11 mouse cellular contexts compared by ENCODE assay signal in genomic region chr3:129614216-129614615, GRCm38 (mm10).
DNase-seq lines count a peak whose midpoint lies in the region; ATAC-seq and TF ChIP-seq lines count a peak whose summit lies in the region.
"Had no signal": no experiment of that assay in that cellular context is flagged by ENCODE, and none has a peak within 500 bp of the region (broad histone marks: within the 10 kb centered on the region; RNA-seq: fewer than 3 reads in every experiment).

No protein-coding gene starts in this region.

- no peaks in the 10 kb centered on the region; the same call in 1 of the 2 replicates for H3K4me1 ChIP-seq in intestine, postnatal 0 days (replicated peaks; ENCODE audit: control insufficient read depth, insufficient read depth, low read length)
- peaks cover 10% of the 10 kb centered on the region for H3K4me1 ChIP-seq in liver, embryonic 12.5 days
- H3K4me1 ChIP-seq in midbrain, embryonic 14.5 days (ENCODE audit: control insufficient read depth, insufficient read depth, low read length): no peaks in the 10 kb centered on the region
- H3K4me1 ChIP-seq in hindbrain, embryonic 13.5 days (replicated peaks): peaks cover 18% of the 10 kb centered on the region

- peak; percentile 35 for DNase-seq in gastrocnemius, postnatal 10 days
- no peak for DNase-seq in gastrocnemius, adult 18-20 months (ENCODE audit: low spot score)
- peak; percentile 20 for DNase-seq in Patski (ENCODE audit: low read depth, low spot score)
- DNase-seq in midbrain, embryonic 14.5 days: no peak
- DNase-seq in layer of hippocampus, adult 18-20 months (ENCODE audit: low spot score in 2 of 2): no peak
- DNase-seq: right cerebral cortex, adult 18-20 months had no signal

- no peak overlapping the region for H3K4me3 ChIP-seq in intestine, postnatal 0 days (ENCODE audit: low read depth, low read length)
- H3K4me3 ChIP-seq in liver, embryonic 12.5 days: no peak overlapping the region
- no peak overlapping the region for H3K4me3 ChIP-seq in midbrain, embryonic 14.5 days (replicated peaks; ENCODE audit: low read depth, low read length)
- H3K4me3 ChIP-seq in hindbrain, embryonic 13.5 days: no peak overlapping the region
- H3K4me3 ChIP-seq: embryonic facial prominence, embryonic 15.5 days; limb, embryonic 13.5 days had no signal

- H3K9me3 ChIP-seq in intestine, postnatal 0 days (ENCODE audit: control insufficient read depth): no peaks in the 10 kb centered on the region
- H3K9me3 ChIP-seq in liver, embryonic 12.5 days (replicated peaks): no peaks in the 10 kb centered on the region
- H3K9me3 ChIP-seq in midbrain, embryonic 14.5 days (ENCODE audit: control insufficient read depth, low read length): no peaks in the 10 kb centered on the region
- no peaks in the 10 kb centered on the region for H3K9me3 ChIP-seq in hindbrain, embryonic 13.5 days
- H3K9me3 ChIP-seq: embryonic facial prominence, embryonic 15.5 days; limb, embryonic 13.5 days had no signal

- WGBS in intestine, postnatal 0 days: 65% methylated on average over 2 of the region's 2 CpGs
- 69% methylated on average over 2 of the region's 2 CpGs for whole genome bisulfite sequencing in liver, embryonic 12.5 days (ENCODE audit: insufficient replicate concordance)
- WGBS in midbrain, embryonic 14.5 days: 86% methylated on average over 2 of the region's 2 CpGs
- WGBS in hindbrain, embryonic 13.5 days: 73% methylated on average over 2 of the region's 2 CpGs

- H3K4me2 ChIP-seq in intestine, postnatal 0 days (replicated peaks; ENCODE audit: low read depth): no peak overlapping the region
- no peak overlapping the region for H3K4me2 ChIP-seq in liver, embryonic 12.5 days
- no peak overlapping the region for H3K4me2 ChIP-seq in midbrain, embryonic 14.5 days (ENCODE audit: low read length)
- H3K4me2 ChIP-seq in hindbrain, embryonic 13.5 days: no peak overlapping the region
- H3K4me2 ChIP-seq: embryonic facial prominence, embryonic 15.5 days; limb, embryonic 13.5 days had no signal

- CTCF ChIA-PET in Patski (lab: Charles Lee): no interaction called here

- H3K27ac ChIP-seq in intestine, postnatal 0 days (ENCODE audit: low read depth, low read length): no peak overlapping the region
- H3K27ac ChIP-seq in liver, embryonic 12.5 days: no peak overlapping the region
- no peak overlapping the region for H3K27ac ChIP-seq in midbrain, embryonic 14.5 days (replicated peaks; ENCODE audit: low read depth, low read length)
- no peak overlapping the region for H3K27ac ChIP-seq in hindbrain, embryonic 13.5 days
- H3K27ac ChIP-seq: embryonic facial prominence, embryonic 15.5 days; limb, embryonic 13.5 days had no signal

- POLR2A ChIA-PET in Patski (lab: Charles Lee): no interaction called here

- ATAC-seq in Patski: peak; percentile 53
- ATAC-seq in intestine, postnatal 0 days: peak; percentile 60
- ATAC-seq in liver, embryonic 12.5 days: peak; percentile 35; the same call in 1 of the 2 replicates
- no peak for ATAC-seq in midbrain, embryonic 14.5 days (ENCODE audit: low FRiP score, low TSS enrichment)
- ATAC-seq in hindbrain, embryonic 13.5 days (ENCODE audit: low FRiP score): no peak

- no peaks in the 10 kb centered on the region for H3K27me3 ChIP-seq in Patski
- H3K27me3 ChIP-seq in intestine, postnatal 0 days (replicated peaks; ENCODE audit: control insufficient read depth, insufficient read depth, low read length): no peaks in the 10 kb centered on the region
- H3K27me3 ChIP-seq in liver, embryonic 12.5 days (replicated peaks): no peaks in the 10 kb centered on the region
- H3K27me3 ChIP-seq in midbrain, embryonic 14.5 days (ENCODE audit: control insufficient read depth, insufficient read depth, low read length): no peaks in the 10 kb centered on the region
- H3K27me3 ChIP-seq in hindbrain, embryonic 13.5 days: no peaks in the 10 kb centered on the region
- H3K27me3 ChIP-seq: embryonic facial prominence, embryonic 15.5 days; limb, embryonic 13.5 days had no signal

- no peak for TF ChIP-seq CTCF in Patski (IDR thresholded peaks at IDR 0.05)
- no peak for TF ChIP-seq CTCF in intestine, postnatal 0 days (IDR thresholded peaks at IDR 0.05; ENCODE audit: low read depth)

- in situ Hi-C loops in Patski (cut with MboI; ENCODE audit: low pct_unique_long_range_greater_than_20kb): no loop called here

- no peak overlapping the region for H3K9ac ChIP-seq in intestine, postnatal 0 days (ENCODE audit: low read depth, low read length)
- H3K9ac ChIP-seq in liver, embryonic 12.5 days: no peak overlapping the region
- H3K9ac ChIP-seq in midbrain, embryonic 14.5 days (replicated peaks; ENCODE audit: low read length): no peak overlapping the region
- H3K9ac ChIP-seq in hindbrain, embryonic 13.5 days: no peak overlapping the region
- H3K9ac ChIP-seq: embryonic facial prominence, embryonic 15.5 days; limb, embryonic 13.5 days had no signal

- peaks cover 8% of the 10 kb centered on the region; the same call in 1 of the 2 replicates for H3K36me3 ChIP-seq in intestine, postnatal 0 days (ENCODE audit: control insufficient read depth, insufficient read depth)
- H3K36me3 ChIP-seq in liver, embryonic 12.5 days: peaks cover 19% of the 10 kb centered on the region
- H3K36me3 ChIP-seq in midbrain, embryonic 14.5 days (ENCODE audit: control insufficient read depth, insufficient read depth, low read length): peaks cover 4% of the 10 kb centered on the region; the same call in 1 of the 2 replicates
- H3K36me3 ChIP-seq in hindbrain, embryonic 13.5 days: peaks cover 3% of the 10 kb centered on the region; the same call in 1 of the 2 replicates

Comparison
In these comparisons a context has a peak if more than half of its experiments do, and no peak if none do; other contexts are left out.
1. DNase-seq: peak in gastrocnemius, postnatal 10 days (single experiment) and Patski (single experiment); none in gastrocnemius, adult 18-20 months (single experiment), midbrain, embryonic 14.5 days (single experiment) and layer of hippocampus, adult 18-20 months (0 of 2).
2. ATAC-seq: peak in Patski (single experiment), intestine, postnatal 0 days (single experiment) and liver, embryonic 12.5 days (single experiment); none in midbrain, embryonic 14.5 days (single experiment) and hindbrain, embryonic 13.5 days (single experiment).